Mouse (Mus musculus) embryonic fibroblast, embryonic 13.5 days (primary cell): ENCODE data around the gene Hs6st1. TPM values are rescaled to one million over a fixed set of nuclear protein-coding genes. Genes with fewer than 3 reads are reported as not detected.

ENCODE experiments used
- H3K27ac ChIP-seq: 2 replicates; pipeline ENCODE4 v1.5.1; 2012; ENCODE audit warnings: low read length, control low read depth, inconsistent platforms; ENCODE audit not compliant: insufficient read depth
- H3K4me1 ChIP-seq: 2 replicates; pipeline ENCODE4 v1.6.1; 2011; ENCODE audit warnings: low read length; ENCODE audit not compliant: control insufficient read depth, insufficient read depth
- H3K4me3 ChIP-seq: 2 replicates; pipeline ENCODE4 v1.5.1; 2011; ENCODE audit warnings: mild to moderate bottlenecking, control low read depth, low read length; ENCODE audit not compliant: insufficient read depth
- CTCF ChIP-seq: IDR thresholded peaks from 2 replicates; pipeline ENCODE4 v1.5.1; 2011; ENCODE audit warnings: mild to moderate bottlenecking, control low read depth, low read length, moderate library complexity, borderline replicate concordance; ENCODE audit not compliant: insufficient read depth
- POLR2A ChIP-seq: IDR thresholded peaks from 2 replicates; pipeline ENCODE4 v1.6.1; 2011; ENCODE audit warnings: low read depth, mild to moderate bottlenecking, control low read depth, low read length, moderate library complexity
- polyA plus RNA-seq: library from polyadenylated mRNA; stranded (reverse); fragments of >200 nt; gene quantifications from 2 replicates; pipeline ENCODE4 v1.2.4, GENCODE M21; 2011; ENCODE audit warnings: low read depth; ENCODE audit not compliant: missing spikeins, insufficient read length

Hs6st1 gene
- polyA plus RNA-seq, 1 experiment, result 96.5 TPM

DNA sequence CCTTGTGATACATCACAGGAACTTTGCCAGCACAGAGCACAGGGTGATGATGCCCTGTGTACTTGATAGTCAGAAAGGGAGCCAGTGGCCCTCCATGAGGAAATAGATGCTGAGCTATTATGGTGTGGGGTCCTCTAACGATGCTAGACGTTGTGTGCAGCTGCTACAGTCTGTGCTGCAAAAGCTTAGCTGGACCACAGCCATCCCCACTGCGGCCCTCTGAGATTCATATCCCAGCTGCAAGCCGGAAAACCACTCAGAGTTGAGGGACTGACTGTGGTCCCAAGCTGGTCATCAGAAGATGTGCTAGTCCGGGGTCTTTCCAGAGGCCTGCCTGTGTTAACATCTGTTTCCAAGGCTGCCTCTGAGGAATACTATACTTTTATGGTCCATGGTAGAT is 12.8 kb downstream of the Hs6st1 start:
- H3K4me3 ChIP-seq, result no peak overlapping the region
- H3K4me1 ChIP-seq, result peaks cover 3% of the 10 kb centered on the region; the same call in 1 of the 2 replicates
- H3K27ac ChIP-seq, result no peak overlapping the region
- TF ChIP-seq CTCF, result no peak
- no peak for TF ChIP-seq POLR2A

DNA sequence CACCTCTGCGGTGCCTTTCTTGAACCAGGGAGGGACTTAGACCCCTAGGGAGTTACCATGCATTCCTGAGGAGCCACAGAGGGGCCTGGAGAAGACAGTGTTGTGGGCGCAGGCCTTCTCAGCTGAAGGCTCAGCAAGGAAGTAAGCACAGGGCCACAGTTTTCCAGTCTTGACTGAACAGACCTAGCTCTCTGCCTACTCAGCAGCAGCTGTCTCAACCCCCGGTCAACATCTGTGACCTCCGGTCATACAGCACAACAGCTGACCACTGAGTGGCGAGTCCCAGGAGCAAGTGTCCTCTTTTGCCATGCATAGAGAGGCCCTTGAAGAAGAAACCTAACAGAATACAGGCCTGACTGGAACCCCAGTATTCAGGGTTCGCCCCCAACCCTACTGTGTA is 14.0 kb downstream of the Hs6st1 start:
- H3K4me1 ChIP-seq, result peaks cover 3% of the 10 kb centered on the region; the same call in 1 of the 2 replicates
- no peak overlapping the region for H3K27ac ChIP-seq
- TF ChIP-seq CTCF (no peak), POLR2A (no peak)
- no peak overlapping the region for H3K4me3 ChIP-seq

DNA sequence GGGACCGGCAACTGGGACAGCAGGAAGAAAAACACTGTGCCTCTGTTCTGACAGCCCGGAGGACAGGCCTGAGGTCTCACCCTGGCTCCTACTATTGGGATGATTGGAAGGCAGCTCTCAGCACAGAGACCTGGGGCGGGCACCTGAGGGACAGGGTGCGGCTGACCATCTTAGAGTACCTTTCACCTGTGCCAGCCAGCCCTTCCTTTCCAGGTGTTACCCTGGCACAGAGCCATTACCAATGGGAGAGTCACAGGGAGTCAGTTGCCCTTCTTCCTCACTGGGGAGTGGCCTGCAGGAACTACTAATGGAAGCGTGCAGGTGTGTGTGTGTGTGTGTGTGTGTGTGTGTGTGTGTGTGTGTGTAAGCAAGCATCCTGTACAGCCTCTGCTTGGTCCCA is 15.4 kb downstream of the Hs6st1 start:
- H3K4me3 ChIP-seq, result no peak overlapping the region
- no peak overlapping the region for H3K27ac ChIP-seq
- TF ChIP-seq POLR2A (no peak), CTCF (no peak)
- H3K4me1 ChIP-seq, result peaks cover 8% of the 10 kb centered on the region

DNA sequence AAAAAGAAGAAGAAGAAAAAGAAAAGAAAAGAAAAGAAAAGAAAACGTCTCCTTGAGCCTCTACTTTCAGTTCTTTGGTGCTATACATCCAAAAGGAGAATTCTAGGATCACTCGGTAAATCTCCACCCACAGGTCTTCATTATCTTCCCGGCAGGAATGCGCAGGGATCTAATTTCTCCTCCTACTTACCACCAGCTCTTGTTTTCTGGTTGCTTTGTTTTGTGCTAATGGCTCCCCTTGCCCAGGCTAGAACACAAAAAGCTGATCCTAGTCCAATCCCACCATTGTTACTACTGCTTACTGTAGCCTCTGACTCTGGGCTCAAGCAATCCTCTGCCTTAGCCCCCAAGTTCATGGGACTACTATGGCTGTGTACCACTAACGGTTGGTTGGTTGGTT is 16.9 kb downstream of the Hs6st1 start:
- TF ChIP-seq POLR2A (no peak), CTCF (no peak)
- Histone ChIP-seq H3K4me1 (peaks cover 8% of the 10 kb centered on the region), H3K27ac (no peak overlapping the region), H3K4me3 (no peak overlapping the region)

DNA sequence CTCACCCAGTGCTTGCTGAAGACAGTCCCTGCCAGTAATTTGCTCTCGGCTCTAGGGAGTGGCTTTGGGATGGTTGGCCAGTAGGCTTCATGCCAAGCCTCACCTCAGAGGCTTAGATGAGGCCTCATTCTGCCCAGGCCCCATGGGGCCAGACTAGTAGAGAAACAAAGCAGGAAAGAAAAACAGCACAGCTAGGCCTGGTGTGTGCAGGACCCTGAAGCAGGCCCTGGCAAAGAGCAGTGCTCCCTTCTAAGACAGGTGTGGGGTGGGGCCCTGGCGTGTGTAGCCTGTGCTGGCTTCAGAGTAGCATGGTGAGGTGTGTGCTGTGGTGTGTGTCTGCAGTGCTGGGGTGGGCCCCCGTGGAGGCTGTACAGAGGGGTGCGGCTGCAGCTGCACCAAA is 20.2 kb downstream of the Hs6st1 start:
- H3K4me1 ChIP-seq, result peaks cover 8% of the 10 kb centered on the region
- no peak overlapping the region for H3K27ac ChIP-seq
- H3K4me3 ChIP-seq, result no peak overlapping the region
- TF ChIP-seq CTCF, result no peak

DNA sequence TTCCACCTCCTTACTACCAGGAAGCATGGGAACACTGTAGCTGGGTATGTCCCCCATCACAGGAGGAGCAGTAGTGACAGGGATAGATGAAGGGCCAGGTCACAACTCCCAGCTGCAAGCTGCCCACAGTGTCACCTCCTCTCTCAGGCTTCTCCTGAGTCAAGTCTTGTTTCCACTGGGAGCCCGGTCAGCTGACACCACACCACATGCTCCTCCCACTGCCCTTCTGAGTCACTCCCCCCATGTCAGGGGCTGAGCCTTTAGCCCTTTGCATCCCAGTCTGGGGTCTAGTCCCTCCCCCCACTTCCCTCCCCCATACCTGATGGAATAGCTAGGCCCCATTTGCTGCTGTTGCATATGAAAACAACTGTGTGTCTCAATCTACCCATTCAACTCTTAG is 21.3 kb downstream of the Hs6st1 start:
- Histone ChIP-seq H3K27ac (no peak overlapping the region), H3K4me3 (no peak overlapping the region), H3K4me1 (peaks cover 8% of the 10 kb centered on the region)
- TF ChIP-seq CTCF, result no peak
- TF ChIP-seq POLR2A, result no peak

DNA sequence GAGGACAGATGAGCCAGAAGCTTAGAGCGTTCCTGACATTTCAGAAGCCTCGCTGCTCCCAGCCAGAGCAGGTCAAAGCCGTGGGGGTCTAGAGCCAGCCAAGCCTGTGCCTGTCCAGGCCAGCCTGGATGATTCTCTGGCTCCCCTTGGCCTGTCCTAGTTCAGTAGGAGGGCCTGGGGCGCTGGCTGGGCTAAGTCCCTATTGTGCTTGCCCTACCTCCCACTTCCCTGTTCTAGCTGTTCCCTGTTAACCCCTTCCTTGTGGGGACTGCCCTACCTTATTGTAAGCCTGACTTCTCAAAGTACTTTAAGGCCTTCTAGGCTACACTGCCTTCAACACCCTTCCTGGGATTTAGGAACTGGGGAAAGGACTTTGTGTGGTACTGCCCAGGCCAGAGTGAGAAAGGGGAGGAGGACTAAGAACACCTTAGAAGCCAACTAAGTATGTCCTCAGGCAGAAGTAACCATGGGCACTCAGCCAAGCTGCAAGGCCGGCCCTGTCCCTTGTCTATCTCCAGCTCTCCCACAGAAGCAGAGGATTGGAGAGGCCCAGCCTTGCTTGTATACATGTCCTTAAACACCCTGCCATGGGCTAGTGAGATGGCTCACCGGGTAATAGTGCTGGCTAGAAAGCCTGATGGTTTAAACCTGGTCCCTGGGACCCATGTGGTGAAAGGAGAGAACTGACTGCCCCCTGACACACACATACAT is 22.0 kb downstream of the Hs6st1 start:
- no peak overlapping the region for H3K27ac ChIP-seq
- no peak overlapping the region for H3K4me3 ChIP-seq
- TF ChIP-seq CTCF (no peak), POLR2A (no peak)
- H3K4me1 ChIP-seq, result peaks cover 8% of the 10 kb centered on the region

DNA sequence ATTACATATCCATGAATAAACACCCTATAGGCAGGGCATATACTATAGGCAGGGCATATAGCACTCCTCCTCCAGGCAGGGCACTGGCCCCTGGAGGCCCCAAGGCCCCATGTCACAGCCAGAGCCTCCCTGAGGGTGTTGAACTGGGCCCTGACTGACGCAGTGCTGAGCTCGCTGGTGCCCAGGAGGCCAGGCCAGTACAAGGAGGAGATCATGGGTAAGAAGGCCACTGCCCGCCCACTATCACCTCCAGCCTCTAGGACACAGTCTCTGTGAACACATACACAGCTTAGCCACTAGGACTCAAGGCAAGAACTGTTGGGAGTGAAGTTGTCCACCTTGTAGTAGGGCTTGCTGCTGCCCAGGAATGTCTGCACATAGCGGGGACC is 22.5 kb downstream of the Hs6st1 start:
- TF ChIP-seq POLR2A (no peak), CTCF (no peak)
- Histone ChIP-seq H3K27ac (no peak overlapping the region), H3K4me3 (no peak overlapping the region), H3K4me1 (peaks cover 8% of the 10 kb centered on the region)

DNA sequence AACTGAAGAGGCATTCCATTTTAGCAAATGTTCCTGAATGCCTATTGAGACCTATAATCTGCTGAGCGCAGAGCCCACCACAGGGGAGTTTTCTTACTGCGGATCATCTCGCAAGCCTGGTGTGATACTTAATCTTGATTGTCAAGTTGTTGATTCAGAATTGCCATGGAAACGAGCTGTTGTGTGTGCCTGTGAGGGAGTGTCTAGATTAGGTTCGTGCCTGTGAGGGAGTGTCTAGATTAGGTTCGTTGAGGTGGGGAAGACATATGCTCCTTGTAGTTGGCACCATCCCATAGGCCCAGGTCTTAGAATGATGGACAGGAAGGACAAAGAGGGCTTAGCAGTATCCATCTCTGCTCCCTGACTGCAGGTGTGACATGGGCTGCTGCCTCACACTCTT is 23.0 kb downstream of the Hs6st1 start:
- Histone ChIP-seq H3K4me1 (peaks cover 8% of the 10 kb centered on the region), H3K4me3 (no peak overlapping the region), H3K27ac (no peak overlapping the region)
- no peak for TF ChIP-seq CTCF
- TF ChIP-seq POLR2A, result no peak

DNA sequence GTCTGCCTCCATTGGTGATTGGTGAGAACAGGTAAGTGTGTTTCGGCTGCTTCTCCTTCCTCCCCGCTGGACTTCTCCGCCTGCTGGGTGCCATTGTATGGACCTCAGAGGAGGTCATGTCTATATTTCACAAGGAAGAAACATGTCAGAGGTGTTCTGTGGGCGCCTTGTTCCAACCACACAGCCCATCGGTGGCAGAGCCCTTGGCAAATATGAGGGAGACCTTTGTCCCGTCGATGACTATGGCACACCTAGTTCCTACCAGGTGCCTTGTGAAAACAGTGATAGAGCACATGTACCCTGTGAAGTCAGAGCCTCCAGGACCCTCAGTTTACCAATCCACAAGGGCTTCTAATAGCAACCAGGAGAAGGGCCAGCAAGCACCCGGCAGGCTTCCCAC is 25.5 kb downstream of the Hs6st1 start:
- no peak overlapping the region for H3K4me3 ChIP-seq
- no peak overlapping the region for H3K27ac ChIP-seq
- TF ChIP-seq POLR2A (no peak), CTCF (no peak)
- H3K4me1 ChIP-seq, result peaks cover under 1% of the 10 kb centered on the region; the same call in 1 of the 2 replicates

DNA sequence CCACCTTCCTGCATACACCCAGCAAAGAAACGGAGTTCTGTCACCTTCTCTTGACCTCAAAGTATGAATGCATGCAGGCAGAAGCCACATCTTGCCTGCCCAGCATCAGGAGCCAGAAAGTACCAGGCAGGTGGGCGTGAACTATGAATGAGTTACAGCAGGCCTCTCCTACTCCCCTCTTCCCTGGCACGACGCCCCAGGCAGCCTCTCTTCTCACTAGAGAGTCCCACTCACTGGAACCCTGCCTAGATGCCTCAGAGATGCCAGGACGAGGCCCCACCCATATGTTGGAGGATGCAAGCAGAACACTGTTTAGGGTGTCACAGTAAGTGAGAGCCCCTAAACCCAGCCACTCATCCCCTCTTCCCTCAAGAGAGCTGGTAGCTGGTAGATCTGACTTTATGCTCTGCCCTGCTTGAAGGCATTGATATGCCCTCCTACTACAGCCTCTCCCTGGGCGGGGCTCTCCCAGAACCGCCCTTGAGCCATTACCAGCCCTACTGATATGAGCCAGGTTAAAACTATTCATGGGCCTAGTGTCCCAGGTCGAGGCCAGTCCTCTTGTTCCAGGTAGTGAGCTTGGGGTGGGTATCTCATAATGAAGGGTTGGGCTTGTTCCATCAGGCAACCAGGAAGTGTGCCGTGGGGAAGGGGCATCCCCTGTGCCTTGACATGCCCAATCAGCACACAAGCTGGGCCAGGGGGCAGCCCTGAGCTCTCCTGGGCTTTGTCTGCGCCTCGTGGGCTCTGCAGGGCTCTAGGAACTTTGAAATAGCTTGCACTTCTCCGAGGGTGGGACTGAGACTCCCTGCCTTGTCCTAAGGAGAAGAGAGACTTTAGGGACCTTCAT is 27.4 kb downstream of the Hs6st1 start:
- no peak overlapping the region for H3K27ac ChIP-seq

More for the DNA sequence above, 27.4 kb downstream of the Hs6st1 start:
- TF ChIP-seq POLR2A (no peak), CTCF (no peak)
- Histone ChIP-seq H3K4me1 (no peaks in the 10 kb centered on the region), H3K4me3 (no peak overlapping the region)
